Mouse (Mus musculus): ENCODE results near the gene Gm20388.

GRCm38 (mm10) chr8:124323356-124323755, 4412.7 kb downstream of the Gm20388 start:
- TF ChIP-seq POLR2A (IDR thresholded peaks at IDR 0.05; ENCODE audit: borderline replicate concordance, extremely low read depth, insufficient read depth, insufficient read length, poor library complexity, severe bottlenecking), result no peak
- TF ChIP-seq CTCF (IDR thresholded peaks at IDR 0.05; ENCODE audit: borderline replicate concordance, extremely low read depth, insufficient read depth, insufficient read length), result no peak

All from brain, embryonic 14.5 days (tissue).